ENCODE assay signal across 35 mouse cellular contexts in genomic region chr9:37501170-37501569, GRCm38 (mm10). TPM values are rescaled to one million over a fixed set of nuclear protein-coding genes. Genes with fewer than 3 reads are reported as not detected.
"Had no signal": no experiment of that assay in that cellular context is flagged by ENCODE, and none has a peak within 500 bp of the region (broad histone marks: within the 10 kb centered on the region; RNA-seq: fewer than 3 reads in every experiment).

No protein-coding gene starts in this region.

- H3K36me3 ChIP-seq: limb, embryonic 13.5 days; limb, embryonic 15.5 days; liver, embryonic 12.5 days; liver, embryonic 13.5 days; liver, embryonic 15.5 days; lung, embryonic 15.5 days; midbrain, embryonic 12.5 days; midbrain, embryonic 13.5 days; midbrain, embryonic 15.5 days; neural tube, embryonic 12.5 days had no signal

- H3K4me2 ChIP-seq: limb, embryonic 12.5 days; limb, embryonic 13.5 days; limb, embryonic 15.5 days; liver, embryonic 11.5 days; liver, embryonic 12.5 days; liver, embryonic 13.5 days; liver, embryonic 15.5 days; lung, embryonic 14.5 days; lung, embryonic 15.5 days; midbrain, embryonic 11.5 days; midbrain, embryonic 12.5 days; midbrain, embryonic 13.5 days; midbrain, embryonic 15.5 days; neural tube, embryonic 12.5 days had no signal

- DNase-seq: left cerebral cortex, postnatal 4 days; liver; liver, embryonic 13.5 days; liver, postnatal 0 days; lung, adult 18-20 months; lung, adult 2 months; lung, embryonic 14.5 days; lung, postnatal 10 days; lung, postnatal 14 days; lung, postnatal 36 days; lung, postnatal 4 days; midbrain, embryonic 14.5 days had no signal

- H3K4me3 ChIP-seq: limb, embryonic 10.5 days; limb, embryonic 12.5 days; limb, embryonic 13.5 days; limb, embryonic 15.5 days; liver, embryonic 12.5 days; liver, embryonic 13.5 days; liver, embryonic 15.5 days; lung, embryonic 15.5 days; megakaryocyte, embryonic 14.5 days; midbrain, embryonic 10.5 days; midbrain, embryonic 12.5 days; midbrain, embryonic 13.5 days; midbrain, embryonic 15.5 days; myocyte; neural tube, embryonic 12.5 days had no signal

- H3K27ac ChIP-seq: limb, embryonic 10.5 days; limb, embryonic 12.5 days; limb, embryonic 13.5 days; limb, embryonic 15.5 days; liver, embryonic 12.5 days; liver, embryonic 13.5 days; liver, embryonic 14.5 days; liver, embryonic 15.5 days; lung, embryonic 15.5 days; macrophage; midbrain, embryonic 10.5 days; midbrain, embryonic 12.5 days; midbrain, embryonic 13.5 days; midbrain, embryonic 15.5 days; neural tube, embryonic 12.5 days had no signal

- H3K9ac ChIP-seq: limb, embryonic 12.5 days; limb, embryonic 13.5 days; limb, embryonic 15.5 days; liver, embryonic 12.5 days; liver, embryonic 13.5 days; liver, embryonic 14.5 days; liver, embryonic 15.5 days; liver, postnatal 0 days; lung, embryonic 14.5 days; lung, embryonic 15.5 days; midbrain, embryonic 12.5 days; midbrain, embryonic 13.5 days; midbrain, embryonic 15.5 days; neural tube, embryonic 12.5 days had no signal

- H3K9me3 ChIP-seq: limb, embryonic 10.5 days; limb, embryonic 12.5 days; limb, embryonic 13.5 days; limb, embryonic 15.5 days; liver, embryonic 12.5 days; liver, embryonic 13.5 days; liver, embryonic 15.5 days; lung, embryonic 15.5 days; megakaryocyte, embryonic 14.5 days; midbrain, embryonic 10.5 days; midbrain, embryonic 12.5 days; midbrain, embryonic 15.5 days; neural tube, embryonic 12.5 days had no signal

- H3K4me1 ChIP-seq: limb, embryonic 10.5 days; limb, embryonic 12.5 days; limb, embryonic 13.5 days; limb, embryonic 15.5 days; liver, embryonic 12.5 days; liver, embryonic 13.5 days; liver, embryonic 15.5 days; midbrain, embryonic 10.5 days; midbrain, embryonic 12.5 days; midbrain, embryonic 13.5 days; midbrain, embryonic 15.5 days; neural tube, embryonic 12.5 days had no signal

- H3K27me3 ChIP-seq: limb, embryonic 12.5 days; limb, embryonic 13.5 days; limb, embryonic 15.5 days; liver, embryonic 12.5 days; liver, embryonic 13.5 days; liver, embryonic 15.5 days; lung, embryonic 15.5 days; megakaryocyte, embryonic 14.5 days; midbrain, embryonic 12.5 days; midbrain, embryonic 13.5 days; midbrain, embryonic 15.5 days; neural tube, embryonic 12.5 days had no signal

RNA-seq across cellular contexts. Expression of gene Esam, which starts 26.7 kb away (rescaled TPM):
- total RNA-seq: monocyte, adult 5-6 weeks had no signal

RNA-seq across cellular contexts. Expression of gene Vsig2, which starts 37.9 kb away (rescaled TPM):
- total RNA-seq: megakaryocyte progenitor cell, adult 5-6 weeks; megakaryocyte, adult 5-6 weeks; megakaryocyte-erythroid progenitor cell, adult 5-6 weeks; monocyte, adult 5-6 weeks had no signal
- polyA plus RNA-seq: macrophage; midbrain, embryonic 11.5 days; myocyte; neural tube, embryonic 11.5 days had no signal
